21 mouse cellular contexts compared by ENCODE assay signal in the genomic region with DNA sequence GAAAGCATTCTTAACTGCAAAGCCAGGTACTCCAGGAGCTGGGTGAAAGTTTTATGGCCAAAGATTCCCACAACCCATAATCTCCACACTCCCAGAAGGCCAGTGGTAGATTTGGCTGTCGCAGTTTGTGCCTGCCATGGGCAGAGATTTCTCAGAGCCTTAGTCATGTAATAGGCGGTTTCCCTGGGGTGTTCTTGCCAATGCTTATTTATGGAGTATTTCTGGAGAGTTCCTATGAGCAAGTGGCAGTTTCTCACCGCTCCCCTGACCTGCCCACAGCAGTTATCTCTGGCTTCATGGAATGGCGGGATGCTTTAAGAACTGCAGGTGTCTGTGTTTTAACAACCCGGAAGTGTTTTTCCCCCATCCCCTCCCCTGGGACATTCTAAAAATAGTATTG.
DNase-seq lines count a peak whose midpoint lies in the region; ATAC-seq and TF ChIP-seq lines count a peak whose summit lies in the region.
"Had no signal": no experiment of that assay in that cellular context is flagged by ENCODE, and none has a peak within 500 bp of the region (broad histone marks: within the 10 kb centered on the region; RNA-seq: fewer than 3 reads in every experiment).

No protein-coding gene starts in this region.

- H3K4me1 ChIP-seq in CH12.LX (ENCODE audit: control insufficient read depth in 1 of 2, insufficient read depth in 2 of 2) = peaks cover 6 to 33% of the 10 kb centered on the region in 2 experiments; a peak in 2 of 4 replicates
- H3K4me1 ChIP-seq in heart, embryonic 12.5 days (replicated peaks) = no peaks in the 10 kb centered on the region
- H3K4me1 ChIP-seq: embryonic facial prominence, embryonic 10.5 days; forebrain, embryonic 10.5 days; hindbrain, embryonic 12.5 days had no signal

- no peak overlapping the region for H3K4me2 ChIP-seq in CH12.LX (ENCODE audit: insufficient read depth, low read depth, poor library complexity, severe bottlenecking)
- no peak overlapping the region for H3K4me2 ChIP-seq in heart, embryonic 12.5 days
- H3K4me2 ChIP-seq: forebrain, embryonic 15.5 days; hindbrain, embryonic 12.5 days had no signal

- no peak overlapping the region for H3K27ac ChIP-seq in CH12.LX (ENCODE audit: insufficient read depth, low read depth)
- H3K27ac ChIP-seq in heart, embryonic 12.5 days (ENCODE audit: poor library complexity, severe bottlenecking) = no peak overlapping the region
- H3K27ac ChIP-seq: embryonic facial prominence, embryonic 10.5 days; forebrain, embryonic 10.5 days; forebrain, embryonic 15.5 days; hindbrain, embryonic 12.5 days had no signal

- H3K27me3 ChIP-seq in CH12.LX (replicated peaks) = no peaks in the 10 kb centered on the region
- H3K27me3 ChIP-seq in heart, embryonic 12.5 days (replicated peaks) = no peaks in the 10 kb centered on the region
- H3K27me3 ChIP-seq: forebrain, embryonic 15.5 days; hindbrain, embryonic 12.5 days had no signal

- no peak for ATAC-seq in heart, embryonic 12.5 days (ENCODE audit: insufficient number of reproducible peaks, low FRiP score)
- ATAC-seq: forebrain, embryonic 15.5 days; hindbrain, embryonic 16.5 days; inflammation-experienced regulatory T-cells, adult 6 months; intestine, postnatal 0 days had no signal

- H3K4me3 ChIP-seq in CH12.LX (replicated peaks in 1 of 3; ENCODE audit: low read depth in 2 of 3, low read length in 2 of 3, poor library complexity in 1 of 3) = no peak overlapping the region
- no peak overlapping the region for H3K4me3 ChIP-seq in heart, embryonic 12.5 days
- H3K4me3 ChIP-seq: embryonic facial prominence, embryonic 10.5 days; forebrain, embryonic 10.5 days; forebrain, embryonic 15.5 days; hindbrain, embryonic 12.5 days had no signal

- H3K9me3 ChIP-seq in CH12.LX (replicated peaks; ENCODE audit: low read length) = no peaks in the 10 kb centered on the region
- no peaks in the 10 kb centered on the region for H3K9me3 ChIP-seq in heart, embryonic 12.5 days (replicated peaks)
- H3K9me3 ChIP-seq: embryonic facial prominence, embryonic 10.5 days; forebrain, embryonic 10.5 days; forebrain, embryonic 15.5 days; hindbrain, embryonic 12.5 days had no signal

- no peak for TF ChIP-seq EP300 in CH12.LX (IDR thresholded peaks at IDR 0.05; ENCODE audit: low read length)

- TF ChIP-seq RAD21 in CH12.LX (IDR thresholded peaks at IDR 0.05; ENCODE audit: low read depth, low read length) = no peak

- dilution Hi-C loops in CH12.LX (cut with MboI; ENCODE audit: extremely low pct_ligation_motif_present, extremely low pct_unique_long_range_greater_than_20kb, low sequenced_read_pairs) = no loop called here

- WGBS in heart, embryonic 12.5 days = 60% methylated on average over 5 of the region's 5 CpGs

- in situ Hi-C loops in CH12.LX (cut with MboI; ENCODE audit: low pct_ligation_motif_present, low pct_unique_long_range_greater_than_20kb, low sequenced_read_pairs) = no loop called here

- H3K79me2 ChIP-seq in CH12.LX (replicated peaks; ENCODE audit: control insufficient read depth, extremely low read depth, insufficient read depth, poor library complexity, severe bottlenecking) = no peaks in the 10 kb centered on the region

- H3K36me3 ChIP-seq in CH12.LX (replicated peaks in 1 of 2; ENCODE audit: control insufficient read depth in 1 of 2, insufficient read depth in 1 of 2, low read length in 1 of 2) = no peaks in the 10 kb centered on the region
- no peaks in the 10 kb centered on the region for H3K36me3 ChIP-seq in heart, embryonic 12.5 days
- H3K36me3 ChIP-seq: embryonic facial prominence, embryonic 10.5 days; forebrain, embryonic 10.5 days; forebrain, embryonic 15.5 days; hindbrain, embryonic 12.5 days had no signal

- DNase-seq in 3T3-L1 (ENCODE audit: low read depth, low spot score) (peak; percentile 70), CH12.LX (ENCODE audit: extremely low read depth) (no peak)
- DNase-seq in fibroblast of lung, adult 2 months (ENCODE audit: low read depth) = peak; percentile 69
- peak; percentile 21 for DNase-seq in telencephalon, adult 2 months (ENCODE audit: low read depth, low spot score)
- no peak for DNase-seq in spleen, postnatal 10 days (ENCODE audit: low spot score in 2 of 2)
- no peak for DNase-seq in retina, embryonic 14.5 days (ENCODE audit: low spot score)
- DNase-seq: adrenal gland, postnatal 25 days; cerebellum, adult 2 months; cerebellum, postnatal 10 days; gastrocnemius, postnatal 36 days; heart, adult 11 months; heart, postnatal 10 days; heart, postnatal 4 days had no signal

- no peak for TF ChIP-seq CTCF in CH12.LX (conservative IDR thresholded peaks at IDR 0.05 in 1 of 2, IDR thresholded peaks at IDR 0.05 in 1 of 2; ENCODE audit: low read depth in 2 of 2, low read length in 2 of 2)

- no peak for TF ChIP-seq POLR2A in CH12.LX (IDR thresholded peaks at IDR 0.05; ENCODE audit: low read depth, low read length)

- no peak overlapping the region for H3K9ac ChIP-seq in CH12.LX (ENCODE audit: insufficient read depth, low read depth)
- no peak overlapping the region for H3K9ac ChIP-seq in heart, embryonic 12.5 days
- H3K9ac ChIP-seq: forebrain, embryonic 15.5 days; hindbrain, embryonic 12.5 days had no signal

TF ChIP-seq in CH12.LX, 34 proteins besides CTCF, POLR2A, EP300 and RAD21:
- TF ChIP-seq MEF2A (IDR thresholded peaks at IDR 0.05; ENCODE audit: borderline replicate concordance, low read depth, low read length) = no peak
- no peak for TF ChIP-seq ZMIZ1 (IDR thresholded peaks at IDR 0.05; ENCODE audit: low read depth, low read length)
- TF ChIP-seq ELF1 (IDR thresholded peaks at IDR 0.05; ENCODE audit: low read depth, low read length) = 0 out of 2 replicates have a peak, but pooled peaks have one; percentile 26
- TF ChIP-seq TBP (conservative IDR thresholded peaks at IDR 0.05; ENCODE audit: low read depth, low read length) = no peak
- TF ChIP-seq MAZ (IDR thresholded peaks at IDR 0.05; ENCODE audit: low read depth, low read length) = no peak
TF ChIP-seq in CH12.LX: peak in this region for 1.

Comparison
In these comparisons a context has a peak if more than half of its experiments do, and no peak if none do; other contexts are left out.
1. DNase-seq: peak in 3T3-L1 (single experiment), fibroblast of lung, adult 2 months (single experiment) and telencephalon, adult 2 months (single experiment); none in CH12.LX (single experiment), spleen, postnatal 10 days (0 of 2) and retina, embryonic 14.5 days (single experiment).